Mouse (Mus musculus): Measurements from ENCODE around the gene Scgb1b11. TPM values are rescaled to one million over a fixed set of nuclear protein-coding genes. Genes with fewer than 3 reads are reported as not detected.
"Not testable (repeated sequence)": the region's sequence is repeated elsewhere in the genome, so short reads cannot be mapped to it uniquely, and the experiment has no call there.

Gene Scgb1b11
- polyA plus RNA-seq (2015; fragmentation: Nextera tagmentation; extraction: Ambion mirVana), result not detected in 2 replicates

DNA sequence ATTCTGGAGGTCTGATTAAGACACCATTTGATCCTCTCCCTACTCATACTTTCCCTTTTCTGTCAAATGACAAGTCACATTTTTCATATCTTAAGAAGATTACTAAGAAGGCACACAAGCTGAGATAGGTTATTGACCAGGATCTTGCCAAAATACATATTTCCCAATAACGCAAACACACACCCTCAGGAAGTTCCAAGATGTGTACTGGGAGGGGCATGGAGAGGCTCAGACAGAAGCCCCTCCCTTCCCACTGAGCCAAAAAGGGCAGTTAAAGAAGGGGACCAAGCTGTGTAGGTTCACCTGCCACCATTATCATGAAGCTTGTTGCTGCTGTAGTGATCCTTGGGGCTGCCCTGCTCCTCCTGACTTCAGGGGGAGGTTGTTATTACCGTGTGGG lies at the start of gene Scgb1b11:
Gene Scgb1b11, plus strand, starts transcription at position 301 of the 400 bp plus-strand sequence.
- no CpG with 5 or more reads among the region's 2 CpGs for WGBS (ENCODE audit: insufficient replicate concordance)
- not testable (repeated sequence) for H3K9me3 ChIP-seq (ENCODE audit: low read length); H3K36me3 ChIP-seq (replicated peaks; ENCODE audit: insufficient read depth, low read length)

DNA sequence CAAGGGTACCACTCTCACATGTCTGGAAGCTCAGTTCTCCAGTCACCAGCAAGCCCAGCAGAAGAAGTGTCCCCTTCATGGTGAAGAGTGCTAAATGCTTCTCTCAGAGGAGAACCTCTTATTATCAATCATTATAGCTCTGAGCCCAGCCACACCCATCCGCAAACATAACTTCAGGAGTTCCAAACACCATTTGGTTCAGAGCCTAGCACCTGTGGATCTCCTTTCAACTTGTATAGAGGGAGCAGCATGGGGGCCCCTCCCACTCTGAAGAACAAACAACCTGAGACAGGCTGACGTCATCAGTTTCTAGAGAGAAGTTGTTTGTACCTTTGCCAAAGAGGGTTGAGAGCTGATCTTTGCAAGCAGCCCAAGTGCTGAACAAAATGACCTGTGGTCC lies 11.6 kb upstream of the Scgb1b11 start, which contains the start of gene Scgb2b11:
Gene Scgb2b11, minus strand, starts transcription at position 101 of the 400 bp plus-strand sequence.
- WGBS (ENCODE audit: insufficient replicate concordance), result 79% methylated on average over 1 of the region's 2 CpGs
- DNase-seq; H3K27ac ChIP-seq (ENCODE audit: low read depth); H3K9me3 ChIP-seq (ENCODE audit: low read length); ATAC-seq; H3K4me3 ChIP-seq (ENCODE audit: low read depth, low read length); H3K36me3 ChIP-seq (replicated peaks; ENCODE audit: insufficient read depth, low read length); H3K9ac ChIP-seq (replicated peaks); H3K4me1 ChIP-seq (ENCODE audit: insufficient read depth); H3K4me2 ChIP-seq (ENCODE audit: low read depth, low read length); H3K27me3 ChIP-seq (ENCODE audit: insufficient read depth, low read length): not testable (repeated sequence)

More for the DNA sequence above, at the start of gene Scgb1b11:
- not testable (repeated sequence) for DNase-seq; H3K9ac ChIP-seq (replicated peaks); ATAC-seq; H3K27me3 ChIP-seq (ENCODE audit: insufficient read depth, low read length); H3K4me3 ChIP-seq (ENCODE audit: low read depth, low read length); H3K4me2 ChIP-seq (ENCODE audit: low read depth, low read length); H3K4me1 ChIP-seq (ENCODE audit: insufficient read depth); H3K27ac ChIP-seq (ENCODE audit: low read depth)

Other genes starting within 250 kb of the Scgb1b11 start
- not detected in 2 replicates for gene Scgb1b10, start 122.0 kb upstream of the Scgb1b11 start, polyA plus RNA-seq (2015; fragmentation: Nextera tagmentation; extraction: Ambion mirVana)
- gene Scgb2b11, start 11.7 kb upstream of the Scgb1b11 start, polyA plus RNA-seq (2015; fragmentation: Nextera tagmentation; extraction: Ambion mirVana), result not detected in 2 replicates
- gene Scgb2b12, start 104.4 kb downstream of the Scgb1b11 start, polyA plus RNA-seq (2015; fragmentation: Nextera tagmentation; extraction: Ambion mirVana), result not detected in 2 replicates
- gene Scgb1b12, start 111.3 kb downstream of the Scgb1b11 start, polyA plus RNA-seq (2015; fragmentation: Nextera tagmentation; extraction: Ambion mirVana), result not detected in 2 replicates
- not detected in 2 replicates for gene Scgb1b29, start 218.7 kb downstream of the Scgb1b11 start, polyA plus RNA-seq (2015; fragmentation: Nextera tagmentation; extraction: Ambion mirVana)

All from liver, postnatal 0 days (tissue).